Mouse (Mus musculus) urinary bladder, postnatal 36 days (tissue): ENCODE measurements around the gene Tmem211.

ENCODE experiments used
- DNase-seq, 2 experiments: peaks; one replicate each; pipeline ENCODE4 v3.0.0; 2022; ENCODE audit warnings: low spot score in 2 of 2, mixed read lengths in 1 of 2

Tmem211 gene

DNA sequence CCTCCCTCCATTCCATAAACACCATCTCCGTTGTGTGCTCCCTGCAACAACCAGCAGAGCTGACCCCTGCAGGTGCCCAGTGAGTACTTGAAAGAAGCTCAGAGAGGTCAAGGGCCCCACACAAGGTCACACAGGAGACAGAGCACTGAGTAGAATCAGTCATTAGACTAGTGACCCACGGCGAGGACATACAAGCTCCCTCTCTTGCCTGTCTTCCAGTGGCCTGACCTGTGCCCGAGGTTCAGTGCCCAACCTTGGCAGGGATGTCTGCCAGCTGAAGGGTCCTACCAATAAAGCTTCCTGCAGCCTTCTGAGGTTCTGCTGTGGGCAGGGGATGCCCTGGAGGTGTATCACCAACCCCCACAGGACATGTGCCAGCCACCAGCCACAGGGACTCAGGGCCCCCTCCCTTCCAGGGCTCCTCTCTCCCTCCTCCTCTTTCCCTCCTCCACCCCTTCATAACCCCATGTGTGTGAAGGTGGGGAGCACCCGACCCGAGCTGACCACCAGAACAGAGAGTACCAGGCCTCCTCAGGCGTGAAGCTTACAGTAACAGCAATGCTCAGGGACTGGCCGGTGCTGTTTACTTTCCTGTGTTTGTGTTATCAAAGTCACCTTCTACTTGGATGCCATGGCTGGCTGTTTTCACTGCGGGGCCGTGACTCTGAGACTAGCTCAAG lies 14.4 kb upstream of the Tmem211 start:
- no peak for DNase-seq

DNA sequence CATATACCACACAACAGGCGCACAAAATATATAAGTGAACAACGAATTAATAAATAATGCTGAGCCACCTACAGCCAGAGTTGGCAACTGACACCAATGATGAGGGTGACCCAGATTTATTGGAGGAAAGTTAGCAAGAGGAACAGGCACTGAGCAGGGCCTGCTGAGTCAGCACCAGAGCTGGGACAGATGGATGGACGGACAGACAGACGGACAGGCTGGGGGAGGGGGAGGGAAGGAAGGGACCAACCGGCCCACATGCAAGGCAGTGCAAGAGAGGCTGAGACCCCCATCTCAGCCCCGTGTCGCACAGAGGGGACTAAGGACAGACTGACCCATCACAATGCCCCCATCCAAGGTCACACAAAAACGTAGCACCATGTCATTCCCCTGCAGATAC lies 12.7 kb upstream of the Tmem211 start:
- no peak for DNase-seq

DNA sequence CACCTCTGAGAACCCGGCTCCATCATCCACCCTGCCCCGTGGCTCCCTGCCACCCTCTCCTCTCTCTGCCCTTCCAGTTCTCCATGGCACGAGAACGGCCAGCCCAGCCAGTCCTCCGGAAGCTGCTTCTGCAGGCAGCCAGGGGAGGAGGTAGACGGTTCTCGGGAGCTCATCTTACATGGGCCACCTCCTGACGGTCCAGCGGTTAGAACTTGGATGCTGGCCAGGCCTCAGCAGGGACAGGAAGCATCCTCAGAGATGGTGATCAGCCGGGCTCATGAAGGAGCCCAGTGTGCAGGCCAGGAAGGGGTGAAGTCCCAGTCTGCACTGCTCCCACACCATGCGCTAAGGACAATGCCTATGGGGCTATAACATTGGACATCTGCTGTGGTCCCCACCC lies 12.3 kb upstream of the Tmem211 start:
- DNase-seq = peak in 1 of 2 experiments; percentile 49

DNA sequence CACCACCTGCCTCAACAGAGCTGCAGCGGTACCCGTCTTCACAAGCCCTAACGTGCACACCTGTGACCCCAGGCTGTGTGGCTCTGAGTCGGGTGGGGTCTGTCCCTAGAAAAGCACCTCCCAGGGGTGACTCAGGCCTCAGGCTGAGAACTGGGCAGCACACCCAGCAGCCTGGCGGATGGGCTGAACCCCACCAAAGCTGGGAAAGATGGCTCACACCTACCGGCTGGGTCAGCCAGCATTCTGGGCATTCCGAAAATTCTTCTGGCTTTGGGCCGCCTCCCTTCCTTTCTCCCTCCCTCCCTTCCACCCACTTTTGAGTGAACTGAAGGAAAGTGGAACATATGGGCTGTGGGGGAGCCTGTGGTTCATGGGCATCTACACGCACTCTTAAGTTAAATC lies 11.1 kb upstream of the Tmem211 start:
- peak; percentile 34 to 39 for DNase-seq

DNA sequence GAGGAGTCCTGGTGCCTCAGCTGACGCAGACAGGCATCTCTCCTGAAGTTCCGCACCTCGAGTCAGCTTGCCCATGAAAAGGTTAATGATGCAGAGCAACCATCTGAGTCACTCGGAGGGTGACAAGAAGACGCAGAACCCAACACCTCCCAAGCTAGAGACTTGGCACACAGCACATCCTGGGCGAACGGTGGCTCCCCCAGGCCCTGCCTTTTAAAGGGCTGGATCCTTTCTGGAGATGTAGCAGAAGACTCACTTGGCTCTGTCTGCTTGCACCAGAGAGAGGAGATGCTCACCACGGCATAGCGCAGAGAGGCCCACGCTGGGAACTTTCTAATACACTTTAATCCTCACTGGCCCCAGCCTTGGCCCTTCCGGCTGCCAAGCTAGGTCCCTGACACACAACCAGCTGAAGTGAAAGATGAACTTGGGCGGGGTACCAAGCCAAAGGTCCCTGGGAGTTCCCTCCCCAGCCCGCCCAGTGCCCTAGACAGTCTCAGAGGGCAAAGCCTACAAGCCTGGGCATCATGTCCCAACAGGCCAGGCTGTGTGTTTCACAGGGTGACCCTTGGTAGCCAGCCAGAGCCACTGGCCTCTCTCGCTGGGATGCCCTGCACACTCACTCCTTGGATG lies 10.3 kb upstream of the Tmem211 start:
- DNase-seq = peak; percentile 42 to 50

DNA sequence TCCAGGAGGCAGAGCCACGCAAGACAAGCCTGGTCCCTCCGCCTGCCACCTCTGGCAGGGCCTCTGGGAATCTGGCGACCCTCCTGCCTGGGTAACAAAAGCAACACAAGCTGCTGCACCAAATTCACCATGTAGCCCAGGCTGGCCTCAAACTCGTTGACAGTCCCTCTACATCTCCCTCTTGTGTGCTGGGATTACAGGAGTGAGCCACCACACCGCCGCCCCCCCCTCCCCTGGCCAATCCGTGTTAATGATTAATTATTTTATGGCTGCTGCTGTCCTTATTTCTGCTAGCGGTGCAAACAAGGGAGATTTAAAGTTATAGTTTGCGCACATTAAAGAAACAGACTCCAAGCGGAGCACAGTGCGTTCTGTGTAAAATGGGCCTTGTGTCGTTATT lies 9.6 kb upstream of the Tmem211 start:
- DNase-seq = no peak

DNA sequence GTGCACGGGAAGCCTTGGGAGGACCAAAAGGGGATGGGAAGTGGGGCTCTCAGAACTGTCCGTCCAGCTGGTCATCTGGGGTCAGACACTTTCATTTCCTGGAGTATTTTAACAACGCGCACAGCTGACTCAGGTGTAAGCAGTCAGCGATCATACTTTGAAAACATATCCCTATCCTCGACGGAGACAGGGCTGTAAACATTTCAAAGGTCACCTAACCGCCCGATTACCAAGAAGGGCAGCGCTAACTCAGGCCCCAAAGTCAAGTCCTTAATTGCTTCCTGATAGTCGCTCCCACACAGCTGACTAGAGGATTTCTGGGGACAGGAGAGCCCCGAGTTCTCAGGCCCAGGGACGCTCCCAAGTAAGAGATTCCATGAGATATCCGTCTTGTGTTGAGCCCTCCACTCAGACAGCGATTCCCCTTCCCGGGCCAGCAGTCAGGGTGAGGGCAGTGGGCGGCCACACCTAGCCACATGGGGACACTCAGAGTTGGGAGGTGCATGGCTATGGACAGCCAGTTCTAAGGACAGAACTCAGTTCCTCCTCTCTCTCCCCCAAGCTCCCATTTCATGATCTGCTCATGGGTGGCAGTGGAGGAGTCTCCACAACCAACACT lies 8.0 kb upstream of the Tmem211 start:
- no peak for DNase-seq

DNA sequence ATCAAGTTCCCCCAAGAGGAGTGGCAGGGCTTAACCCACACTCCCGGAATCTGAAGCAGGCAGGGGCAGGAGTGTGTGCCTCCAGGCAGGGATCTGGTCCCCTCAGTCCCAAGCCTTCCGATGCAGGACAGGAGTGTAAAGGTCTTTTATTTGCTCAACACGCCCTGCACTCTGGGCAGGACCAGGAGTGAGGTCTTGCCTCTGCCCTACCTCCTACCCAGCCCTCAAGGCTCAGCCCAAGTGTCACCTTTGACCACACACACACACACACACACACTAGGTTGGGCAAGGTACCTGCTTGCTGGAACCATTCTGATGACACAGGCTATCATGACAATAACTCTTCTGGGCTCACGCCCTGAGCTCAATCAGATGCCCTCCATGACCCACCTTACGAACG lies 7.3 kb upstream of the Tmem211 start:
- DNase-seq = no peak

DNA sequence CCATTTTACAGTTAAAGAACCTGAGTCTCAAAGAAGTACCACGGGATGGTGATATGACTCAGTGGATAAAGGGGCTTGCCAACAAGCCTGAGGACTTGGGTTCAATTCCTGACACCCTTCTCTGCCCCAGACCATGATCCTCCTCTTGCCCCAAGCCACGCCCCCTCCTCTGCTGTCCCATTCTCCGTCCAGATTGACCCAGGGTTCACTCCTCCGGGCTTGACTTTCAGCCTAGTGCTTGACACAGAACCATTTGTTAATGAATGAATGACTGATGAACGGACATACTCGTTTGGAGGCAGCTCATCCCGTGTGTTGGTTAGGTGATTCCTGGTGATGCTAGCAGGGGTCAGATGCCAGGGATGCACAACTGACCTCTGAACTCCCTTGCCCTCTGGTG lies 6.8 kb upstream of the Tmem211 start:
- no peak for DNase-seq

DNA sequence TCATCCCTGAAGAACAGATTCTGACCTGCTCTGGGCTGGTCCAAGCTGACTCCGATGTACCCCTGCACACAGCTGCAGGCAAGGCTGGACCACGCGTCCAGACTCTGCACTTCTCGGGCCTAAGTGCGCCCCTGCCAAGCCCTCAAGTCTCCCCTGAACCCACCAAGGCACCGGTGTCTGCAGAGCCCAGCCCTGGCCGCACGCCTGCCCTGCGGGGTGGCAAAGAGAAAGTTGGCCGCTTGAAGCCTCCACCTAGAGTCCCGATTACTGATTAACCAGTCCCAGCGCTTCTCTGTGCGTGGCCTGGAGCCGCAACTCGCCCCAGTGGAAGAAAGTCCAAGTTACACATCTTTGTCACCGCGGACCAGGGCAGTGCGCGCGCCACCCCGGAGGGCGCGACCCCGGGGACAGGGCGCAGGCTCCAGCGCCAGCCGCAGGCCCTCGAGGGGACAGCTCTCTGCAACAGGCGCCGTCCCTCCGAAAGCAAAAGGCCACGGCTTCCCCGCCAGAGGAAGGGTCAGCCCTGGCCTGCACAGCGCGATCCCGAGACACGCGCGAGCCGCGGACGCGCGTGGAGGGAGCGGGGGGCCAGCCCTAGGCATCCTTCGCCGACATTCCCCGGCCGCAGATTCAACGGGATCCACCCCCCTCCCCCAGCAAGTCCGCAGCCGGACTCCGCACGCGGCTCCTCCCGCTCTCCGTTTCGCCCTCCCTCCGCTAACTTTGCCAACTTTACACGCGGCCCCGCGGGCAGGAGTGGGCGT lies 6.1 kb upstream of the Tmem211 start:
- DNase-seq = peak in 1 of 2 experiments; percentile 29

DNA sequence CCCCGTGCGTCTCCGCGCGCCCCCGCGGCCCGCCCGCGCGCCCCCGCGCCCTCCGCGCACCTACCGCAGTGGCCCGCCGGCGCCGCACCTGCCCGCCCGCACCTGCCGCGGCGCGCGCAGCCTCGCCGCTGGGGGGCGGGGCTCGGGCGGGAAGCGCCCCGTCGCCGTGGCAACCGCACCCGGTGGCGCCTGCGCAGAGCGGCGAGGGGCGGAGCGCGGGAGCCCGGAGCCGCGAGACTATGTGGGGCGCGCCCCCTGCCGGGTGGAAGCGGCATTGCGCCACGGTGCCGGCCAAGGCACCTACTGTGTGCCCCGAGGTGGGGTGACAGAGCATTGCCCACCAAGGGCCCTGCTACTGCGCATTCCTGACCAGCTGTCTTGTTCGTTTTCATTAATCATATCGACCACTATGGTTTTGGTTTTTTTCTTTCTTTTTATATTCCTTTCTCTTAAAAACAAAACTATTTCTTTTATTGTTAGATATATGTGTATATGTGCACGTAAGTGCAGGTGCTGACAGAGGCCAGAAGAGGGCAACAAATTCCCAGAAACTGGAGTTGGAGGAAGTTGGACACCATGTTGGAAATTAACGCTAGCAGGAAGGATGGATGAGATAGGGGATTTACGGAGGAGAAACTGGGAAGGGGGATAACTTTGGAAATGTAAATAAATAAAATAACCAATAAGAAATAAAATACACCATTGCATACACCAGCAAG lies 5.4 kb upstream of the Tmem211 start, which contains the start of gene 2900026A02Rik:
TSS of gene 2900026A02Rik (minus strand) at position 90 of the 719 bp plus-strand sequence.
- DNase-seq = peak; percentile 70 to 79

DNA sequence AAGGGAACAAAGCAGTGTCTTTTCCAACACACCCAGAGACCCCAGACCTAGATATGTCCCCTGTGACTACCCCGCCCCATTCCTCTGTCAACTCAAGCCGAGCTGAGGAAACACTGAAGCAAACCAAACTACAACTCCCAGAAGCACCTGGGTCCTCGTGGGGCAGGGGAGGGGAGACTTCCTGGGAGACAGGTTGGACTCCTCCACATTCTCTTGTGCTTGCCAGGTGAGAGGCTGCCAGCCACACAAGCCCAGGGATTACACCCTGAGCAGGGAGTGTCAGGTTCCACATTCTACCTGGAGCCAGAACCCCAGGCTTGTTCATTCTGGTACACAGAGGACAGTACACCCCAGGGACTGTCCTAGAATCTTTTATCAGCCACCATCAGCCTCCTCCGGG lies 2.8 kb upstream of the Tmem211 start:
- DNase-seq = peak in 1 of 2 experiments; percentile 42

DNA sequence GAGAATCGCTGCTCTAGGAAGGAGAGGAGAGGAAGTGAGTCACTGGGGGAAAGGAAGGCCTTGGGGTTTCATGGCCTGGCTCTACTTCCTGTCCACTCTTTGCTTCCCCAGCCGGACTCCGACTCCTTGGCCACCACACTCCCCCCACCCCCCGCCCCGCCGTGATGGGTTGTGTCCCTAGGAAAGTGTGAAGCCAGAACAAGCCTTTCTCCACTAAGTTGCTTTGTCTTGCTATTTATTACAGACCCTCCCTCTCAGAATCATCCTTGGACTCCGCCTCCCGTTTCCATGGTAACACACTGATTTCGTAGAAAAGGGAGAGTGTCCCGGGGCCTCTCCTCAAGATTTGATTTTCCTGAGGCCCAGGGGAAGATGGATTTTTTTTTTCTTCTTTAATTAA lies 1.4 kb upstream of the Tmem211 start:
- no peak for DNase-seq

DNA sequence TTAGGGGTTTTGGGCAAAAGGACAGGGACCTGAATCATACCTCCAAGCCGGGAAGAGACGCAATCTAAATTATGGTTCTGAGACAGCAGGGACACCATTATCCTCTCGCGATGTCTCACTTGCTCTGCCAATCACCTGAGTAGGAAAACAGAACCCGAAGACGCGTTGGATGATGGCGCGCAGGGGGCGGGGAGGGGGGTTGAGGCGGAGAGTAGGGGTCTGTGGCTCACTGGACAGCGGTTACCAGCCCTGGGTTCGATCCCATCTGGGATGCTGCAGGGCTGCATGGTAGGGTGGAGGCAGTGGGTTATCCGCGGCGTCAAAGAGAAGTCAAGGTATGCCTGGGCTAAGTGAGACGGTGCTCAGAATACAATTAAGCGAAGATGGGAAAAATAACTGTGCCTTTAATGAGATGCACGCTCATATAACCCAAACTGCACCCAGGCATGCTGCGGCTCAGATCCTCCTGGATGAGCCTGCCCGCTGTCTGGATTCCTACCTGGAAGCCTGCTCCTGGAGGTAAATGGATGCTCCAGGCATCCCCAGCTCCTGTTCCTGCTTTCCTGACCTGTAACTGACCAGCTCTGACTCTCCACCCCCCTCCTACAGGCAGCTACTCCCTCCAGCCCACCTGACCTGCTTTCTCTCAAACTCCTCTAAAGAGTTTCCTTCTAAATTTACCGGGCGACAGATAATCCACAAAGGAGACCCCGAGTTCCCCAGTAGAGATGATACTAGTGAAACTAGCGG lies 848 bp upstream of the Tmem211 start:
- DNase-seq = no peak

DNA sequence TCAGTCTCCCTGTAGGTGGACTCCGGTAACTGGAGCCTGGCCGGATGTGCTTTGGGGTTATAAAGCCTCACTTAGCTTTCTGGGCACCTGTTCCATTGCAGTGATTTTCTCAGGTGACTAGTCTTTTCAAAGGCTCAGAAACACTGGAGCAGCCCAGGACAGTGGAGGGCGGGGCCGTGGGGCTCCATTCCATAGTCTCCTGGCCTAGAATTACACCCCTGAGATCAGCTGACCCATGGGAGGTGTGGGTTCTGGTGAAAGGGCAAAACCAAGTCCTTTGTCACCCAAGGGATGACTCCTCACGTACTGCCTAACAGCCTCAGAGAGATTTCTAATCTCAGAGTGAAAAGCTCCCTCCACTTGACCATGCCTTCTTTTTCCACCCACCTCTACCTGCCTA lies 3.5 kb downstream of the Tmem211 start:
- no peak for DNase-seq

DNA sequence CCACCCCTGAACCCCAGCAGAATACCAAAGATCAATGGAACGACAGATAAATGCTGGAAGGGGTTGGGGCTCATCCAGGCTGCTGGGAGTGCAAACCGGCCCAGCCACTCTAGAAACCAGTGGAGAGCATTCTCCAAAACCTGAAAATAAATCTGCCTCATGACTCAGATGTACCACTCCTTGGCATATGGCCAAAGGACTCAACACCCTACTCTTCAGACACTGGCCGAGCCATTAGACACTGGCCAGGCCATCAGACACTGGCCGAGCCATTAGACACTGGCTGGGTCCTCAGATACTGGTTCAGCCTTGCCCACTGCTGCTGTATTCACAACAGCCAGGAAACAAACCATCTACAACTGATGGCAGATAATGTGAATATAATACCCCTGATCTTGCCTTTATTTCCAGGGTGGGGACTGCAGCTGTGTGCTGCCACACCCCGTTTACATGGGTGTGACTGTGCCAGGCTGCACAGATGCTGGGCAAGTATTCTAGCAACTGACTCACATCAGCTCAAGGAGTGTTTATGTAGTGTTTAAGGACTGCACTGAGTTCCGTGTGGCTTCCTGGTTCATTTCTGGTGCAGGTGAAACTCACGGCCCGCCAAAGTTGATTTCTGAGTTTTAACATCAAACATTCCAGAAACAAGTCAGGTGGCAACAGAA lies 22.7 kb downstream of the Tmem211 start:
- peak in 1 of 2 experiments; percentile 27 for DNase-seq

DNA sequence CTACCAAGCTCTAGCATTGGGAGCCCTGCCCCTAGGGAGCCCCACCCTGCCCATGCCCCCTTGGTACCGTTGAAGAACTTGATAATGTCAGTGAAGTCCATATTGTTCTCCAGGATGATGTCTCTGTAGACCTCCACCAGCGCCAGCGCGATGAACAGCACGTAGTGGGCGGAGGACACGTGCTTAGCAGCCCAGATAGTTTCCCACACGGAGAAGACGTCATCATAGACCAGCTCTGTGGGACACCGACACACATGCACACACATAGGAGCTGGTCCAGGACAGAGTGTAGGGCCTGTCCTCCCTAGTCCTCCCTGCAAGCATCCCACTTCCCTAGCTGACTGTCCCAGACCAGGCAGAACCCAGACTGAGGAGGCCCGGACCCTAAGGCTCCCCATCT lies 24.1 kb downstream of the Tmem211 start:
- no peak for DNase-seq

DNA sequence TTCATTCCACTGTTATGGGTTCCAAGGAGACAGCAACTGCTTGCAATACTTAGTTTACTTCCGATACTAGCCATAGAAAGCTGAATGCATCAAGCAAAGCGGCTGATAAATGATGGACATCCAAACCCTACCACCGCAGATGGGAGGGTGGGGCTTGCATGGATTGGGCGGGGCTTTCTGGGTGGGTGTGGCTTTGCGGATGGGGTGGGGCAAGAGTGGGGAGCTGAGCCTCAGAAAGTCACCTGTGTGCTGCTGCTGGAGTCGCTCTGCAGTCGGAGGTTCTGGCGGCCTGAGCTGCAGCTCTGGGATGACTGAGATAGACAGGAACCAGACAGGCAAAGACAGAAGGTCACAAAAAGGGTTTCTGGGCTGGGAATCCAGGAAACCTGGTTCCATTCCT lies 38.9 kb downstream of the Tmem211 start:
- DNase-seq = no peak

DNA sequence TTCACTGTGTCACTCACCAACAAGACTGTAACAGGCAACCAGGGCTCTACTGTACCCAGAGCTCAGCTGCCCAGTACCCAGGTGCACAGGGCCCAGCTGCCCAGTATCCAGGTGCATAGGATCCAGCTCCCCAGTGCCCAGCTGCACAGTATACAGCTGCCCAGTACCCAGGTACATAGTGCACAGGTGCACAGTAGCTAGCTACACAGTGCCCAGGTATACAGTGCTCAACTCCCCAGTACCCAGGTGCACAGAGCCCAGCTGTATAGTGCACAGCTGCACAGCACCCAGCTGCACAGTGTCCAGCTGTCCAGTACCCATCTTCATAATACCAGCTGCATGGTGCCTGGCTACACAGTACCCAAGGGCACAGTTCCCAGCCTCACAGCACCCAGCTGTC lies 41.5 kb downstream of the Tmem211 start:
- DNase-seq = no peak

DNA sequence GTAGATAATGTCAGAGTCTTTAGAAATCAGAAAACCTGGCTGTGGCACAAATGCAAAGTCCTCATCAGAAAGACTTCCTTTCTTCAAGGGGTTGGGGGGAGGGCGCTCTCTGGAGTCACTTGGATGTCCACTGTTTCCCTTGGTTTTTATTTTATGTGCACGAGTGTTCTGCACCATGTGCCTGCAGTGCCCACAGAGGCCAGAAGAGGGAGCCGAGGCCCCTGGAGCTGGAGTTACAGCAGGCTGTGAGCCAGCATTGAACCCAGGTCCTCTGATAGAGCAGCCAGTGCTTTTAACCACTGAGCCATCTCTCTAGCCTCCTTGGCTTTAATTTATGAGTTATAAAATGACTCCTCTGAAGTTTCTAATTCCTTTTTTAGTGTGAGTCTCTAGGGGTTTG lies 43.3 kb downstream of the Tmem211 start:
- DNase-seq = no peak
